Mouse (Mus musculus) T-helper 17 cell (primary cell): ENCODE measurements around the gene Ccdc57.

Source experiments
- in situ Hi-C, 2 experiments: fragments of 300-600 bp; cut with MboI, MseI; formaldehyde crosslinking; loops; 1 replicate in 1 of 2; 2 replicates in 1 of 2; pipeline ENCODE4 v1.15.1; 2025; ENCODE audit warnings: high pct_unique_total_duplicates in 2 of 2

The Ccdc57 gene

GRCm38 (mm10) chr11:120951731-120952730 is 19.4 kb upstream of the Ccdc57 start:
- in situ Hi-C loops = loop anchor here in 1 of 2 experiments (10.0 kb wide), 1 partner anchor 357 kb away; the partner anchor contains the start of genes Alyref and Anapc11

- in situ Hi-C loops = loop anchor here in 1 of 2 experiments (10.0 kb wide), 1 partner anchor 356 kb away; the partner anchor contains the start of genes Alyref and Anapc11
Measured at GRCm38 (mm10) chr11:120951237-120951636, 18.6 kb upstream of the Ccdc57 start.

- in situ Hi-C loops = loop anchor here in 1 of 2 experiments (10.0 kb wide), 1 partner anchor 356 kb away; the partner anchor contains the start of genes Alyref and Anapc11
Measured at GRCm38 (mm10) chr11:120950281-120951202, 17.9 kb upstream of the Ccdc57 start.

GRCm38 (mm10) chr11:120949863-120950262 is 17.2 kb upstream of the Ccdc57 start:
- in situ Hi-C loops = loop anchor here (10.0 kb wide), 2 partner anchors 355 to 575 kb away; partner anchors contain the start of genes Alyref (in 1 of the 2), Anapc11 (in 1 of the 2) and Faap100 (in 1 of the 2)

GRCm38 (mm10) chr11:120948861-120949851 is 16.5 kb upstream of the Ccdc57 start:
- in situ Hi-C loops = loop anchor here in 1 of 2 experiments (10.0 kb wide), 1 partner anchor 574 kb away; the partner anchor contains the start of gene Faap100

GRCm38 (mm10) chr11:120948328-120948727 is 15.7 kb upstream of the Ccdc57 start, which contains the start of gene Slc16a3:
TSS of gene Slc16a3 (plus strand) at chr11:120948480.
- in situ Hi-C loops = loop anchor here in 1 of 2 experiments (10.0 kb wide), 1 partner anchor 574 kb away; the partner anchor contains the start of gene Faap100

GRCm38 (mm10) chr11:120945926-120946325 is 13.3 kb upstream of the Ccdc57 start:
- in situ Hi-C loops = loop anchor here in 1 of 2 experiments (10.0 kb wide), 1 partner anchor 571 kb away; the partner anchor contains the start of gene Faap100

- in situ Hi-C loops = loop anchor here in 1 of 2 experiments (10.0 kb wide), 1 partner anchor 570 kb away; the partner anchor contains the start of gene Faap100
Measured at GRCm38 (mm10) chr11:120945266-120945665, 12.6 kb upstream of the Ccdc57 start.

- in situ Hi-C loops = loop anchor here in 1 of 2 experiments (10.0 kb wide), 1 partner anchor 566 kb away; the partner anchor contains the start of gene Faap100
Measured at GRCm38 (mm10) chr11:120940959-120941358, 8.3 kb upstream of the Ccdc57 start.

- in situ Hi-C loops = loop anchor here in 1 of 2 experiments (10.0 kb wide), 1 partner anchor 565 kb away; the partner anchor contains the start of gene Faap100
Measured at GRCm38 (mm10) chr11:120939712-120940341, 7.2 kb upstream of the Ccdc57 start.

- in situ Hi-C loops = no loop called here
Measured at GRCm38 (mm10) chr11:120938795-120939194, 6.1 kb upstream of the Ccdc57 start.

- in situ Hi-C loops = no loop called here
Measured at GRCm38 (mm10) chr11:120937976-120938375, 5.3 kb upstream of the Ccdc57 start.

- in situ Hi-C loops = no loop called here
Measured at GRCm38 (mm10) chr11:120931479-120931878, 1.2 kb downstream of the Ccdc57 start.

- in situ Hi-C loops = no loop called here
Measured at GRCm38 (mm10) chr11:120928468-120928867, 4.2 kb downstream of the Ccdc57 start.

GRCm38 (mm10) chr11:120922528-120922927 is 10.1 kb downstream of the Ccdc57 start:
- in situ Hi-C loops = no loop called here

GRCm38 (mm10) chr11:120917756-120918155 is 14.9 kb downstream of the Ccdc57 start:
- in situ Hi-C loops = no loop called here

GRCm38 (mm10) chr11:120916477-120916876 is 16.2 kb downstream of the Ccdc57 start:
- in situ Hi-C loops = no loop called here

- in situ Hi-C loops = no loop called here
Measured at GRCm38 (mm10) chr11:120913796-120914195, 18.9 kb downstream of the Ccdc57 start.

GRCm38 (mm10) chr11:120905430-120905873 is 27.2 kb downstream of the Ccdc57 start:
- in situ Hi-C loops = no loop called here
